Mouse (Mus musculus): ENCODE data around the gene Pde10a. TPM values are rescaled to one million over a fixed set of nuclear protein-coding genes. Genes with fewer than 3 reads are reported as not detected.
A peak's percentile ranks its signal among the peaks of the same experiment; 100 is the strongest.

The Pde10a gene
- polyA plus RNA-seq, 1 experiment from 2014 or later, result 2.6 TPM

GRCm38 (mm10) chr17:8965177-8965576 is 440.0 kb downstream of the Pde10a start:
- Histone ChIP-seq H3K9me3 (ENCODE audit: low read depth, low read length) (no peaks in the 10 kb centered on the region), H3K27me3 (ENCODE audit: insufficient read depth, low read length) (no peaks in the 10 kb centered on the region), H3K36me3 (ENCODE audit: insufficient read depth) (peaks cover 8% of the 10 kb centered on the region; the same call in 1 of the 2 replicates), H3K9ac (no peak overlapping the region), H3K4me1 (ENCODE audit: insufficient read depth) (no peaks in the 10 kb centered on the region), H3K4me2 (no peak overlapping the region), H3K4me3 (ENCODE audit: low read depth, low read length) (no peak overlapping the region), H3K27ac (ENCODE audit: low read depth) (no peak overlapping the region)
- no peak for TF ChIP-seq CTCF (IDR thresholded peaks at IDR 0.05; ENCODE audit: low read depth)
- WGBS, result 87% methylated on average over 6 of the region's 6 CpGs
- DNase-seq, result no peak
- ATAC-seq (ENCODE audit: insufficient read depth), result no peak

- WGBS, result 18% methylated on average over 12 of the region's 12 CpGs
Observed at GRCm38 (mm10) chr17:8972152-8972854, 447.1 kb downstream of the Pde10a start.

DNA sequence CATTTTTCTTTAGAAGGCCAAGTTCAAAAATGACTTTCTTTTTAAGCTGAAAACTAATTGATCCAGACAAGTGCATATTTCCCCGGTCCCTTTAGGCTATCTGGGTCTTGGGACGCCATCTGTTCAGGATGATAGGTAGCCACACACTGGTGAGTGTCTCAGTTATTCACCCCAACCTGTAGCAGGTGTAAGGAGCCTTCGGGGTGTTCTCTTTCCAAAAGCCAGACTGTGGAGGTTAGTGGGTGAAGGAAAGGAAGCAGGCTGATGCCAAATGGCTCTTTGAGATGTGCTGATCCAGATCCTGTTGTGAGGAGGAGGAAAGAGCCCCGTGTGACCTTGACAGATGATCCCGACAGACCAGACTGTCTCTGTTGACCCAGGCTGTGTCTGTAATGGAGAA is 448.2 kb downstream of the Pde10a start:
- no peak overlapping the region for H3K9ac ChIP-seq
- 65% methylated on average over 5 of the region's 5 CpGs for WGBS
- DNase-seq, result no peak
- no peaks in the 10 kb centered on the region for H3K4me1 ChIP-seq (ENCODE audit: insufficient read depth)
- no peaks in the 10 kb centered on the region for H3K36me3 ChIP-seq (ENCODE audit: insufficient read depth)
- ATAC-seq (ENCODE audit: insufficient read depth), result no peak
- no peak for TF ChIP-seq CTCF (IDR thresholded peaks at IDR 0.05; ENCODE audit: low read depth)
- no peak overlapping the region for H3K4me2 ChIP-seq
- no peak overlapping the region for H3K27ac ChIP-seq (ENCODE audit: low read depth)
- no peaks in the 10 kb centered on the region for H3K27me3 ChIP-seq (ENCODE audit: insufficient read depth, low read length)
- H3K4me3 ChIP-seq (ENCODE audit: low read depth, low read length), result no peak overlapping the region
- H3K9me3 ChIP-seq (ENCODE audit: low read depth, low read length), result no peaks in the 10 kb centered on the region

More at GRCm38 (mm10) chr17:8972152-8972854, 447.1 kb downstream of the Pde10a start:
- Histone ChIP-seq H3K9ac (no peak overlapping the region), H3K27ac (ENCODE audit: low read depth) (no peak overlapping the region), H3K4me1 (ENCODE audit: insufficient read depth) (no peaks in the 10 kb centered on the region), H3K4me2 (no peak overlapping the region), H3K9me3 (ENCODE audit: low read depth, low read length) (no peaks in the 10 kb centered on the region), H3K36me3 (ENCODE audit: insufficient read depth) (peaks cover 3% of the 10 kb centered on the region; the same call in 1 of the 2 replicates), H3K4me3 (ENCODE audit: low read depth, low read length) (no peak overlapping the region), H3K27me3 (ENCODE audit: insufficient read depth, low read length) (no peaks in the 10 kb centered on the region)
- DNase-seq (peak; percentile 52), ATAC-seq (ENCODE audit: insufficient read depth) (no peak)
- no peak for TF ChIP-seq CTCF (IDR thresholded peaks at IDR 0.05; ENCODE audit: low read depth)

- ATAC-seq (ENCODE audit: insufficient read depth) (no peak), DNase-seq (no peak)
- 63% methylated on average over 7 of the region's 7 CpGs for WGBS
- Histone ChIP-seq H3K36me3 (ENCODE audit: insufficient read depth) (no peaks in the 10 kb centered on the region), H3K9me3 (ENCODE audit: low read depth, low read length) (no peaks in the 10 kb centered on the region), H3K4me3 (ENCODE audit: low read depth, low read length) (no peak overlapping the region), H3K9ac (no peak overlapping the region), H3K27me3 (ENCODE audit: insufficient read depth, low read length) (no peaks in the 10 kb centered on the region), H3K27ac (ENCODE audit: low read depth) (no peak overlapping the region), H3K4me1 (ENCODE audit: insufficient read depth) (no peaks in the 10 kb centered on the region), H3K4me2 (no peak overlapping the region)
- TF ChIP-seq CTCF (IDR thresholded peaks at IDR 0.05; ENCODE audit: low read depth), result no peak
Observed at GRCm38 (mm10) chr17:8974423-8974822, 449.3 kb downstream of the Pde10a start.

DNA sequence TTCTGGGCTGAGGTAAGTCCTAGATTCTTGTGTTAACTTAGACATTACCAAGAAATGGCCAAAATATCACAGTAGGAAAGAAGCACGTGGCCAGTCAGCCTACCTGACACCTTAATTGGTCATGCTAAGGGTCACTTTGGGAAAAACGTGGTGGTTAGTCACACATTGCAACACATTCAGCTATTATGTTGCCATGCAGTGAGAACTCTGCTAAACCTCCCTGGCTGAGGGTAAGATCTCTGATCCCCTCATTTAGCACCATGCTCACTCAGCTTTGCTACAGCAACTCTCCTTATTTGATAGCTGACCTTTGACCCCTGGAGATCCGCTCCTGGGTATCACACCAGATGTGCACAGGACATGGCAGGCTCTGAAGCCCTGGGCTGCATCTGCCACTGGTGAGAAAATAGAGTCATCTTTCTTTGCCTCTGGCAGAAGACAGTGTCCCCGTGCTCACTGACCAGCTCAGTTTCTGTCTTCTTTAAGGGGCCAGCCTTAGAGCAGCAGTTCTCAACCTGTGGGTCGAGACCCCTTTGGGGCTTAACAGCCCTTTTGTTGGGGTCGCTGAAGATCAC is 449.7 kb downstream of the Pde10a start:
- DNase-seq (no peak), ATAC-seq (ENCODE audit: insufficient read depth) (no peak)
- H3K4me3 ChIP-seq (ENCODE audit: low read depth, low read length), result no peak overlapping the region
- no peaks in the 10 kb centered on the region for H3K4me1 ChIP-seq (ENCODE audit: insufficient read depth)
- H3K27me3 ChIP-seq (ENCODE audit: insufficient read depth, low read length), result no peaks in the 10 kb centered on the region
- no peaks in the 10 kb centered on the region for H3K9me3 ChIP-seq (ENCODE audit: low read depth, low read length)
- H3K27ac ChIP-seq (ENCODE audit: low read depth), result no peak overlapping the region
- WGBS, result 55% methylated on average over 6 of the region's 6 CpGs
- H3K9ac ChIP-seq, result no peak overlapping the region
- H3K36me3 ChIP-seq (ENCODE audit: insufficient read depth), result no peaks in the 10 kb centered on the region
- TF ChIP-seq CTCF (IDR thresholded peaks at IDR 0.05; ENCODE audit: low read depth), result no peak
- no peak overlapping the region for H3K4me2 ChIP-seq

GRCm38 (mm10) chr17:8976745-8977144 is 451.6 kb downstream of the Pde10a start:
- Histone ChIP-seq H3K4me3 (ENCODE audit: low read depth, low read length) (no peak overlapping the region), H3K9me3 (ENCODE audit: low read depth, low read length) (no peaks in the 10 kb centered on the region), H3K4me2 (no peak overlapping the region), H3K27ac (ENCODE audit: low read depth) (no peak overlapping the region), H3K27me3 (ENCODE audit: insufficient read depth, low read length) (no peaks in the 10 kb centered on the region), H3K9ac (no peak overlapping the region), H3K4me1 (ENCODE audit: insufficient read depth) (no peaks in the 10 kb centered on the region), H3K36me3 (ENCODE audit: insufficient read depth) (0 out of 2 replicates have a peak, but pooled peaks cover 1% of the 10 kb centered on the region)
- DNase-seq (no peak), ATAC-seq (ENCODE audit: insufficient read depth) (no peak)
- 86% methylated on average over 6 of the region's 6 CpGs for WGBS
- TF ChIP-seq CTCF (IDR thresholded peaks at IDR 0.05; ENCODE audit: low read depth), result no peak

DNA sequence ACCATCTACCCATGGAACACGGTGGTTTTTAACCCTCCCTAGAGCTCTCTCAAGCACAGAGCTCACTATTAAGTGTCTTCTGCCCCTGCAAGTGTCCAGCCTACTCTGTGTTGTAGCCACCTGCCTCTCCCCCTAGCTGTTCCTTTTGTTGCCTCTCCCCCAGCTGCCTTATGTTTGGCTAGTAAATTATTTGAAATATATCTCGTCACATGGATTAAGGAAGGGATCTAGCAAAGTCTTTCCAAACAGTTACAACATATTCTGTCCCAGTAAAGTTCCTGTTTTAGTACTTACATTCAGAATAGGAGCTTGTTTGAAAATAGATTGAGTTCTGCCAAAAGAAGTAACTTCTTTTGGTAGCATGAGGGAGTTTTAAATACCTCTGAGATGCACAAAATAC is 452.1 kb downstream of the Pde10a start:
- H3K9me3 ChIP-seq (ENCODE audit: low read depth, low read length), result no peaks in the 10 kb centered on the region
- WGBS, result 79% methylated on average over 2 of the region's 2 CpGs
- DNase-seq (no peak), ATAC-seq (ENCODE audit: insufficient read depth) (no peak)
- no peak for TF ChIP-seq CTCF (IDR thresholded peaks at IDR 0.05; ENCODE audit: low read depth)
- H3K36me3 ChIP-seq (ENCODE audit: insufficient read depth), result 0 out of 2 replicates have a peak, but pooled peaks cover 3% of the 10 kb centered on the region
- H3K4me3 ChIP-seq (ENCODE audit: low read depth, low read length), result no peak overlapping the region
- H3K4me1 ChIP-seq (ENCODE audit: insufficient read depth), result no peaks in the 10 kb centered on the region
- H3K27ac ChIP-seq (ENCODE audit: low read depth), result no peak overlapping the region
- no peaks in the 10 kb centered on the region for H3K27me3 ChIP-seq (ENCODE audit: insufficient read depth, low read length)
- no peak overlapping the region for H3K4me2 ChIP-seq
- no peak overlapping the region for H3K9ac ChIP-seq
